Mouse (Mus musculus): ENCODE results near the gene Eda. TPM values are rescaled to one million over a fixed set of nuclear protein-coding genes. Genes with fewer than 3 reads are reported as not detected.

Gene Eda
- polyA plus RNA-seq, 1 experiment from 2014 or later = 1.9 TPM

GRCm38 (mm10) chrX:100314172-100314902 is 338.9 kb downstream of the Eda start:
- no peak overlapping the region for H3K4me2 ChIP-seq
- H3K27me3 ChIP-seq = no peaks in the 10 kb centered on the region
- no peak for ATAC-seq (ENCODE audit: borderline replicate concordance, extremely low read depth, low FRiP score, low TSS enrichment)
- H3K4me3 ChIP-seq = no peak overlapping the region
- no peak overlapping the region for H3K9ac ChIP-seq
- H3K9me3 ChIP-seq = no peaks in the 10 kb centered on the region
- no peaks in the 10 kb centered on the region for H3K36me3 ChIP-seq
- H3K4me1 ChIP-seq = no peaks in the 10 kb centered on the region
- H3K27ac ChIP-seq = no peak overlapping the region

GRCm38 (mm10) chrX:100340687-100341086 is 365.3 kb downstream of the Eda start:
- H3K36me3 ChIP-seq = no peaks in the 10 kb centered on the region
- 62% methylated on average over 2 of the region's 2 CpGs for WGBS

GRCm38 (mm10) chrX:100344433-100344832 is 369.0 kb downstream of the Eda start:
- H3K9me3 ChIP-seq = no peaks in the 10 kb centered on the region
- no peak overlapping the region for H3K4me3 ChIP-seq
- no peaks in the 10 kb centered on the region for H3K4me1 ChIP-seq
- no peak overlapping the region for H3K27ac ChIP-seq
- H3K4me2 ChIP-seq = no peak overlapping the region
- H3K27me3 ChIP-seq = peaks cover 12% of the 10 kb centered on the region
- H3K9ac ChIP-seq = no peak overlapping the region
- ATAC-seq (ENCODE audit: borderline replicate concordance, extremely low read depth, low FRiP score, low TSS enrichment) = no peak
- no peaks in the 10 kb centered on the region for H3K36me3 ChIP-seq
- 67% methylated on average over 2 of the region's 2 CpGs for WGBS

More at GRCm38 (mm10) chrX:100340687-100341086, 365.3 kb downstream of the Eda start:
- H3K4me1 ChIP-seq = no peaks in the 10 kb centered on the region
- no peak overlapping the region for H3K9ac ChIP-seq
- H3K27ac ChIP-seq = no peak overlapping the region
- no peaks in the 10 kb centered on the region for H3K9me3 ChIP-seq
- no peak for ATAC-seq (ENCODE audit: borderline replicate concordance, extremely low read depth, low FRiP score, low TSS enrichment)
- no peak overlapping the region for H3K4me3 ChIP-seq
- H3K4me2 ChIP-seq = no peak overlapping the region
- H3K27me3 ChIP-seq = peaks cover 12% of the 10 kb centered on the region

DNA sequence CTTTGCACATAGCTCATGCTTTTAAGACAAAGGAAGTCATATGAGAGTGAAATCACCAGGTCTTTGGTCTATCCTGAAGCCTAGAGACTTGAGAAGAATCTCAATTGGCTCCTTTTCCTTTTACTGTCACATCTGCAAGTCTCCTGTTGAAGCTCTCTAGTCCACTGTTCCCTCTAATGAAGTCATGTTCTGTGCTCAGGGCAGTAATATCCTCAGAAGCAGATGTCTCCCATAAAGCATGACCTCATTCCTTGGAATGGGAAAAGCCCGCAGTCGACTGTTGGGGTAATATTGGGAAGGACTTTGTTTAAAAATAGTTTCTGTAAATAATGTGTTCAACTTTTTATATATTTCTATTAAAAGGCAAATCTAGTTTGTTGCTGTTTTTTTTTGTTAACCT is 381.6 kb downstream of the Eda start:
- Histone ChIP-seq H3K4me3 (no peak overlapping the region), H3K9ac (no peak overlapping the region), H3K27ac (no peak overlapping the region), H3K27me3 (no peaks in the 10 kb centered on the region; the same call in 1 of the 2 replicates), H3K36me3 (no peaks in the 10 kb centered on the region), H3K4me1 (no peaks in the 10 kb centered on the region), H3K4me2 (no peak overlapping the region), H3K9me3 (no peaks in the 10 kb centered on the region)
- 70% methylated on average over 2 of the region's 2 CpGs for WGBS
- ATAC-seq (ENCODE audit: borderline replicate concordance, extremely low read depth, low FRiP score, low TSS enrichment) = no peak

DNA sequence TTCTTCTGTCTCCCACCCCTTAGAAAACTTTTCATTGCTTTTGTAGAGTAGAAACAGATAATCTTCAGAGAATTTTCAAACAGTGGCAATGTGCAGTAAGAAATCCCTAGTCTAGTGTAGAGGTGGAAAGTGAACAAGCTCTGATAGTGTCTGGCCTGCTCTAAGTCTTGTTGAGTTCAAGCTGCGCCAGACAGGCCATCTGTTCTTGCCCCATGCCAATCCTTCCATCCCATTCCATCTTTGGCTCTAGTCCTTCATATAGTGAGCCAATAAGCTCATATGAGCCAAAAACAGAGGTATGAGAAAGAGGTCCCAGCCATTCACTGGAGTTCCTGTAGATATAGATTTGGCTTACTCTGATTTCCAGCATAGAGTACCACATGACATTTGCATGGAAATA is 414.5 kb downstream of the Eda start:
- Histone ChIP-seq H3K4me1 (no peaks in the 10 kb centered on the region), H3K9ac (no peak overlapping the region), H3K4me3 (no peak overlapping the region), H3K4me2 (no peak overlapping the region), H3K27me3 (no peaks in the 10 kb centered on the region), H3K27ac (no peak overlapping the region), H3K9me3 (no peaks in the 10 kb centered on the region), H3K36me3 (no peaks in the 10 kb centered on the region)
- ATAC-seq (ENCODE audit: borderline replicate concordance, extremely low read depth, low FRiP score, low TSS enrichment) = no peak
- WGBS = 77% methylated on average over 1 of the region's 1 CpGs

DNA sequence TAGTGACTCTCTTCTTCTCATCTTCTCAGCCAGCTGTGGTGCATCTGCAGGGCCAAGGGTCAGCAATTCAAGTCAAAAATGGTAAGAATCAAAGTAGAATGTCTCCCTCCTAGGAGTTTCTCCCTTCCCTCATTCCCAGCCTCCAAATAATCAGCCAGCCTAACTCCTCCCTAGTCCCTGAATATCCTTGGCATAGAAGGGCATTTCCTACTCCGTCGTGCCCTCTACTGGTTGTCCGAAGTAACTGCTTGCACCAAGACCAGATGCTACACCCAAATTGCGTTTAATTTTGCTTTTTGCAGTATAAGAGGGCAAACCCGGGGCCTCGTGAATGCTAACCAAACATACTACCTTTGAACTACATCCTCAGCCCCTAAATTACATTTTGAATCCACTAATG is 416.9 kb downstream of the Eda start:
- no peak overlapping the region for H3K27ac ChIP-seq
- WGBS = 31% methylated on average over 6 of the region's 6 CpGs
- H3K4me1 ChIP-seq = no peaks in the 10 kb centered on the region
- no peak for ATAC-seq (ENCODE audit: borderline replicate concordance, extremely low read depth, low FRiP score, low TSS enrichment)
- H3K27me3 ChIP-seq = no peaks in the 10 kb centered on the region
- no peak overlapping the region for H3K9ac ChIP-seq
- no peak overlapping the region for H3K4me3 ChIP-seq
- no peaks in the 10 kb centered on the region for H3K9me3 ChIP-seq
- no peak overlapping the region for H3K4me2 ChIP-seq
- no peaks in the 10 kb centered on the region for H3K36me3 ChIP-seq

GRCm38 (mm10) chrX:100394223-100394861 is 418.9 kb downstream of the Eda start:
- H3K27me3 ChIP-seq = no peaks in the 10 kb centered on the region
- H3K4me1 ChIP-seq = no peaks in the 10 kb centered on the region
- H3K9ac ChIP-seq = no peak overlapping the region
- H3K9me3 ChIP-seq = no peaks in the 10 kb centered on the region
- H3K4me2 ChIP-seq = no peak overlapping the region
- 74% methylated on average over 7 of the region's 7 CpGs for WGBS
- no peak overlapping the region for H3K27ac ChIP-seq
- no peaks in the 10 kb centered on the region for H3K36me3 ChIP-seq
- H3K4me3 ChIP-seq = no peak overlapping the region
- ATAC-seq (ENCODE audit: borderline replicate concordance, extremely low read depth, low FRiP score, low TSS enrichment) = no peak

DNA sequence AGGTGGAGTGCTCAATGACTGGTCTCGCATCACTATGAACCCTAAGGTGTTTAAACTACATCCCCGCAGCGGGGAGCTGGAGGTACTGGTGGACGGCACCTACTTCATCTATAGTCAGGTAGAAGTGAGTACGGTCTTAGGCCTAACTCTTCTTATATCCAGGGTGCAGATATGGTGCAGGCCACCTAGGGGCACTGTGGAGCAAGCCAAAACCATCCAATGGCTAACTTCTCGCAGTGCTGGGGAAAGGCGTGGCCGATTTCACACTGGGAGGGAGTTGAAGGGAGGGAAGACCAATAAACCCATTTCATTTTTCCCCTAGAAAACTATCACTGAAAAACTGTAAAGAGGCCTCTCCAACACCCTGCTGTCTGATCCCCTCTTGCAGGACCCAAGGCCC is 419.6 kb downstream of the Eda start:
- Histone ChIP-seq H3K4me1 (no peaks in the 10 kb centered on the region), H3K4me2 (no peak overlapping the region), H3K27ac (no peak overlapping the region), H3K9me3 (no peaks in the 10 kb centered on the region), H3K27me3 (no peaks in the 10 kb centered on the region), H3K9ac (no peak overlapping the region), H3K4me3 (no peak overlapping the region), H3K36me3 (no peaks in the 10 kb centered on the region)
- ATAC-seq (ENCODE audit: borderline replicate concordance, extremely low read depth, low FRiP score, low TSS enrichment) = no peak
- WGBS = 88% methylated on average over 8 of the region's 8 CpGs

DNA sequence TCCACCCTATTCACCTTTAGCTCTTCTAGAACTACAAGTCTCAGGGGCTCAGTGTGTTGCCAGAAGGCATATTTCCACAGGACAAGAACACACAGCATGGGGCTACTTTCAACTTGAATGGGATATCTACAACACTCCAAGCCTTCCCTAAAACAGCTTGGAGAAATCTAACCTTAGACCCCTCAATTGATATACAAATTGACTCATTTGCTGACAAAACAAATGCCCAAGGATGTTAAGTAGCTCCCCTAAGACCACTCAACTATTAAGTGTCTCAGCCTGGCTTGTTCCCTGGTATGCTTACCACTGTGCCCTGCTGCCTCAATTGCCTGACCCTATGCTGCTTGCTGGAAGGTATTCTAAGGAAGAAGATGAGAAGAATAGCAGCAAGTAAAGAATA is 425.5 kb downstream of the Eda start:
- ATAC-seq (ENCODE audit: borderline replicate concordance, extremely low read depth, low FRiP score, low TSS enrichment) = no peak

DNA sequence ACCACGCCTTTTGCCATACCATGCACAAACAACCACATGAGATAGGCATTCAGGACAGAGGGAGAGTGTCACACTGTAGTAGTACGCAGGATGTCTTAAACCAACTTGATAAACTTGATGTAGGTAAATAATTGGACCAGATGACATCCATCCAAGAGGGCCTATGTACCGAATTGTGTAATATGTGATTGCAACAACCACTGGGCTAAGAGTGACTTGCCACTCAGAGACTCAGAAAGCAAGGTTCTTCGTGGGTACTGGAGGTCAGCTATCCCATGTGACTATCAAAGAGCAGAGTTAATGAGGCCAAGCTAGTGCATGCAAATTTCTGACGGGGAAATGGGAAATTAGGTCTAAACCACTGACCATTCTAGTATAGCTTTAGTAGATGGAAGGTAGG is 426.3 kb downstream of the Eda start:
- 0 out of 2 replicates have a peak, but pooled peaks cover 2% of the 10 kb centered on the region for H3K27me3 ChIP-seq
- H3K9ac ChIP-seq = no peak overlapping the region
- H3K4me1 ChIP-seq = no peaks in the 10 kb centered on the region
- no peak for ATAC-seq (ENCODE audit: borderline replicate concordance, extremely low read depth, low FRiP score, low TSS enrichment)
- no peak overlapping the region for H3K4me3 ChIP-seq
- WGBS = 79% methylated on average over 5 of the region's 5 CpGs
- H3K36me3 ChIP-seq = no peaks in the 10 kb centered on the region
- H3K27ac ChIP-seq = no peak overlapping the region
- H3K4me2 ChIP-seq = no peak overlapping the region
- H3K9me3 ChIP-seq = no peaks in the 10 kb centered on the region

More for the DNA sequence above, 425.5 kb downstream of the Eda start:
- Histone ChIP-seq H3K27ac (no peak overlapping the region), H3K27me3 (0 out of 2 replicates have a peak, but pooled peaks cover 2% of the 10 kb centered on the region), H3K36me3 (no peaks in the 10 kb centered on the region), H3K4me1 (no peaks in the 10 kb centered on the region), H3K9ac (no peak overlapping the region), H3K4me3 (no peak overlapping the region), H3K9me3 (no peaks in the 10 kb centered on the region), H3K4me2 (no peak overlapping the region)

- no peak for ATAC-seq (ENCODE audit: borderline replicate concordance, extremely low read depth, low FRiP score, low TSS enrichment)
- Histone ChIP-seq H3K27ac (no peak overlapping the region), H3K9ac (no peak overlapping the region), H3K9me3 (no peaks in the 10 kb centered on the region), H3K27me3 (no peaks in the 10 kb centered on the region), H3K36me3 (no peaks in the 10 kb centered on the region), H3K4me3 (no peak overlapping the region), H3K4me1 (no peaks in the 10 kb centered on the region), H3K4me2 (no peak overlapping the region)
- 47% methylated on average over 1 of the region's 1 CpGs for WGBS
Observed at GRCm38 (mm10) chrX:100409245-100409644, 433.8 kb downstream of the Eda start.

DNA sequence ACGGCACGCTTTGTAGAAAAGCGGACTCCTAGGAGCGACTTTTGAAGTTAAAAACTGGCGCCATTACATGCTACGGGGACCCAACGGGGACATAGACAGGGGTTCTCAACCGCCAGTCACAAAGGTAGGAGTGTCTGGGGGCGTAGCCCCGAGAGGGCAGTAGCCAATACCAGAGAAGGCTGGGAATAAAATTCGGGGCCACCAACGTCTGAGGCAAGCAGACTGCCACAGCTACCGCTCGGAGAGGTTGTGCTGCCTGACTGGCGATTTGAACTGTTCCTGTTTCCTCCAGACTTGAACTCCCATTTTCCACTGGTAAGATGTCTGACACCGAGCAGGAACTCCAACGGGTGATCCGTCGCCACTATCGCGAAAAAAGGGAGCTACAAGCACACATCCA is 453.3 kb downstream of the Eda start, which contains the start of gene Otud6a:
TSS of gene Otud6a (plus strand) at position 321 of the 400 bp plus-strand sequence.
- no peak within 1 kb of the TSS for H3K9ac ChIP-seq
- no peaks in the 10 kb centered on the region for H3K36me3 ChIP-seq
- H3K9me3 ChIP-seq = no peaks in the 10 kb centered on the region
- no peak within 1 kb of the TSS for H3K4me2 ChIP-seq
- H3K4me3 ChIP-seq = no peak within 1 kb of the TSS
- H3K4me1 ChIP-seq = no peaks in the 10 kb centered on the region
- ATAC-seq (ENCODE audit: borderline replicate concordance, extremely low read depth, low FRiP score, low TSS enrichment) = no peak
- H3K27me3 ChIP-seq = 0 out of 2 replicates have a peak, but pooled peaks cover 3% of the 10 kb centered on the region
- no peak within 1 kb of the TSS for H3K27ac ChIP-seq
- 89% methylated on average over 21 of the region's 21 CpGs for WGBS
